Mouse (Mus musculus) urinary bladder, postnatal 14 days (tissue): Measurements from ENCODE around the gene Tmcc2.

ENCODE experiments used
- DNase-seq: peaks from one replicate; pipeline ENCODE4 v3.0.0; 2021; ENCODE audit warnings: low spot score

Gene Tmcc2

DNA sequence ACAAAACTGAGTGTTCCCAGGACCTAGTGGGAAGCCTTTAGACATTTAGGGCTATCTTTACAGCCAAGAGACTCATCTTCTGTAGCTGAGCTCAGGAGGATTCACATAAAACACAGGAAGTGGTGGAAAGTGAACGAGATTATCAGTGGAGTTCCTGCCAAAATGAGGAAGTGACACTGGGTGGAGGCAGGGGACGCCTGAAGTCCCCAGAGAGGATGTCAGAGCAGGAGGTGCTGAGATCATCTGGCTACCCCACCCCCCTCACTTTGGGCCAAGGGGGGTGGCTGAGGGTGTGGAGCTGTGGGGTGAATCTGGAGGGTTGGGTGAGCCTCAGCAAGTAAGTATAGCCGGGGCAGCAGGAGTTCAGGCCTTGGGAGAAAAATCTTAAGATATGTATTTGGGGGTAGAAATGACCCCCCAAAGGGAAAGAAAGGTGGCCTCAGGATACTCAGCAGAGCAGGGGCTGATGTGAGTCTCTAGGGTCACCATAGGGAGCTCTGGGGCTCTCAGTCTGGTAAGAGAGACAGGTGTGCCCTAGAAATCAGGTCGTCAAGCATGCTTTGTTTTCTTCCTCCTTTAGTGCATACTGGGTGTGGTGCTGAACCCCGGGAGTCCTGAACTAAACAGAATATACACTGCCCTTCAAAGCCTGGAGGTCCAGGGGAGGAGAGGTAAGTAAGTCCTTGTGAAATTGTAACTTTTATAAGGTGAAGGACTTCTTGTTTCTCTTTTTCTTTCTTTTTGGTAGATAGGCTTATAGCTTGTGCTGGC, 49.2 kb downstream of the Tmcc2 start:
- DNase-seq = no peak

DNA sequence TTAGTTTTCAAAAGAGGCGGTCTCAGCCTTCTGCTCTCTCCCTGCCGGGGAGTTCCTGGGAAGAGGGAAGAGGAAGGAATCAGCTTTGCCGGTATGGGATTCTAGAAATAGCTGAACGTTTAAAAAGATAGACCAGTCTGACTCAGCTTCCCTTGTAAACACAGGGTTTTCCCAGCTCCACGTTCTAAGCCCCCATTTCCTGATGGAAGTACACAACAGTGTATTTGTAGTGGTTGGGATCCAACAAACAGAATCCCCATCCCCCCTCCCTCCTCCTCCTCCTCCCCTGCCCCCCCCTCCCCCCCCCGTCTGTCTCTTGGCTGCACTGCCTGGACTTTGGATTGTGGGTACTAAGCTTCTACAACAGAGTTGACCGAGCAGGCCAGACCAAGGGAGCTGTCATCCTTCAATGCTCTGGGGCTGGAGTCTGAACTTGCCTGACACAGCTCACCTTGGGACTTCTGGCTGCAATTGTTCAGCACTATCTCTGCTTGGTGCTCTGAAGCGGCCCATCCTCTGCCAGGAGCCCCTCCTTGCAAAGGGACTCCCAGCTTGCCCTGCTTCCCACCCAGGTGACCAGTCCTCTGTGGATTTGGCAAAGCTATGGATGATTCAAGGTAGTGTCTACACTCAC, 52.9 kb downstream of the Tmcc2 start:
- DNase-seq = no peak

DNA sequence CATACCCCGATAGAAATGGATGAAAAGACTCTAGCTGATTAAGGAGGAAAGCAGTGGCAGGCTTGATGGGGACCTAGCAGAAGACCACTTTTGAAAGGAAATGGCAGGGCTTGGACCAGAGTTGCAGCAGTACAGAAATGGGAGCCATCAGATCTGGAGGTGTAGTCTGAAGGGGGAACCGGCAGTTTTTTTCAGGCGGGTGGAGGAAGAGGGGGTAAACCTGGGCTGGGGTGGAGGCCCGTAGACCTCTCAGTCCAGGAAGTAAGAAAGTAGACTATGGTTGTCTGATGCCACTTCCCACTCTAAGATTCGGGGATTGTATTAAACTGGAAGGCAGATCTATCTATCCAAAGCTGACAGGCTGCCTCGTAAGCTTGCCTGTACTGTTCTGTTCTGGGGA, 54.2 kb downstream of the Tmcc2 start:
- no peak for DNase-seq

DNA sequence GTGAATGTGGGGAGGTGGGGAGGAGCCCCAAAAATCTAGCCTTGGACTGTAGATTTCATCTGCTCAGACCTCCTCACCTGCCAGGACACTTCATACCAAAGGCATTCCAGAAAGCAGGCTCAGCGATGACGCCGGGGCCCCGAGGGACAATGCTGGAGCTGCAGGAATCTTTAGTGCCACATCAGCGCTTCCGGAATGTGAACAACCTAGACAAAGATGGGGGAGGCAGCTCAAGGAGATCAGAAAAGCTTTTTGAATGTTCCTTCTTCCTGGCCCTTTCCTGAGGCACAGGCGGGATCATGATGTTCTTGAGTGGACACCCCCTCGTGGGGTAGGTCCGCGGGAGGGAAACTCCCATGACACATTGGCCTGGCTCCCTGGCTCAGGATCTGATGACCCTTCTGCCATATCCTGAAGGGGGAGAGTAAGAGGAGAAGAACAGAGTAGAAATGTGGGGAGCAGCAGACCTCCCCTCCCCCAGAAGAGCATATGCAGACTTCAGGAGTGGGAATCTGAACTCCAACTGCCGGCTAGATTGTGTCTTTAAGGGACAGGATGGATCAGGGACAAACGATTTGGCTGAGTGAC, 55.6 kb downstream of the Tmcc2 start:
- no peak for DNase-seq

DNA sequence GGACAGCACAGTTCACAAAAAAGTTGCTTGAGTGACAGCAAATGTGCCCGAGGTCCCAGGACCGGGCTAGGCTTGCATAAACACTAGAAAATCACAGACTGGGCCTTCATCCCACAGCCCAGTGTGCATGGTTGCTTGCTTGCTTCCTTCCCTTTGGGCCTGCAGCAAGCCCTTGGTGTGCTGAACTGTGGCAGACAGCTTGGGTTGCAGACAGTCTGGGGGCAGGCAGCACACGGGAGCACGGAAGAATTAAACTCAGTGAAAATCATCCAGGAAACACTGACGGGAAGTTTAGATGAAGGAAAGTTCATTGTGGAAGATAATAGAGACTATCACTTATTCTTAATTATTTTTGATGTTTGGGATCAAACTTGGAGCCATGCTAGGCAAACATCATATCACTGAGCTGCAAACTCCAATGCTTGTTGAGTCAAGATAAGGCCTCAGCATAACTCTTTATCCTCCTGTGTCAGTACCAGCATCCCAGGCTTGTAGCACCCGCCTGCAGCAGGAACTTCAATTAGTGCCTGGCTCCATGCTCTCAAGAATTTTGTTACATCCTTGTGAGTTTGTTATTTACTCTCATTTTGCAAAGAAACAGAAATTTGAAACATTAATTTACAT, 56.8 kb downstream of the Tmcc2 start:
- DNase-seq = no peak

DNA sequence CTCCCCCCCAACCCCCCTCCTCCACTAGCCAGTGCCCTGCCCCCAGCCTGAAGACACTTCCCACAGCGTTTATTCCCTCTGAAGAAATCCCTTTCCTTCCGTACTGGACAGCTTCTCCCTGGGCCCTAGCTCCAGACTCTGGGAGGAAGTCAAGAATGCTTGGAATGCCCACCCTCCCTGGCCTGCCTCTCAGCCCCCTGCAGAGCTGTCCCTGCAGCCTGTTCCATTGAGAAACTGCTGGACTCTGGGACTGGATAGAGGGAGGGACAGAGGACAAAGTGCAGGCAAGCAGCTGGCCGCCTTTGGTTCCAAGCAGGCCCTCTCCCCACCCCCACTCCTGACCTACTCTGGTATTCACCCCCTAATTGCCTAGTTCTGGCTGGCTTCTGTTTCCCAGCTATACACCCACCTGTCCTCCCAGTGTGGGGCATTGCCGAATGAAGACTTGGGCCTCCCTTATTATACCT, 57.4 kb downstream of the Tmcc2 start:
- DNase-seq = peak; percentile 50

DNA sequence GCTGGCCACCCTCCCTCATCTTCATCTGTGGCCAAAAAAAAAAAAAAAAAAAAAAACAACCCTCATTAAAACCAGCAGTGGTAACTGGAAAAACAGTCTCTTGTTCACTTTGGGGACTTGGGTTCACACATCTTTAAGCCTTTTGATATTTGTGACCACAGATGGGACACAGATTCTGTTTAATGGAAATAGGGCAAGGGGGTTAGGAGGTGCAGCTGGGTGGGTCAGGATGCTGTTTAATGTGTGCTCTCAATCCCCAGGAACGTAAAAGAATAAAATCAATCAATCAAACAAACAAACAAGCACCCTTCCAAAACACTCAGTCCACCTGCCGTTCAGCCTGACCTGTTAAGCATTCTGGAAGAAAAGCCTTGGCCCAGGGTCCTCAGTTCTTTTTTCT, 57.9 kb downstream of the Tmcc2 start:
- DNase-seq = no peak

DNA sequence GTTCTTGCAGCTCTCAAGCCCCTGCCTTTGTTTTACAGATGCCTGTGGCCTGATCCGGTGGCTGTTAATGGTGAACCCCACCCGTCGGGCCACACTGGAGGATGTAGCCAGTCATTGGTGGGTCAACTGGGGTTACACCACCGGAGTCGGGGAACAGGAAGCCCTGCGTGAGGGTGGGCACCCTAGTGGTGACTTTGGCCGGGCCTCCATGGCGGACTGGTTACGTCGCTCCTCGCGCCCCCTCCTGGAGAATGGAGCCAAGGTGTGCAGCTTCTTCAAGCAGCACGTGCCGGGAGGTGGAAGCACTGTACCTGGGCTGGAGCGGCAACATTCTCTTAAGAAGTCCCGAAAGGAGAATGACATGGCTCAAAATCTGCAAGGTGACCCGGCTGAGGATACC, 59.8 kb downstream of the Tmcc2 start:
- DNase-seq = no peak

DNA sequence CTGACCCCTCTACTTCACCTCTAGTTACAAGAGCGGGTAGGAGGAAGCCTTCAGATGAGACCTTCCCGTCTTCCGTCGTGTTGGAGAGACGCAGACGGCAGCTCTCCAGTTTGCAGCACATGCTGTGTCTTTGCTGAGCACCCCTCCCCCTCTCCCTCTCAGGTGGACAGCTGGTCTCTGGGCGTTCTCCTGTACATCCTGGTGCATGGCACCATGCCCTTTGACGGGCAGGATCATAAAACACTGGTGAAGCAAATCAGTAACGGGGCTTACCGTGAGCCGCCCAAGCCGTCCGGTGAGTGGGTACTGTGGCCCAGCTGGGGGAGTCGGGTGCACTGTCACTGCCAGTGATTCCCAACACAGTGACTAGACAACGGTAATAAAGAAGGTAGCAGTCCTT, 60.7 kb downstream of the Tmcc2 start:
- no peak for DNase-seq

DNA sequence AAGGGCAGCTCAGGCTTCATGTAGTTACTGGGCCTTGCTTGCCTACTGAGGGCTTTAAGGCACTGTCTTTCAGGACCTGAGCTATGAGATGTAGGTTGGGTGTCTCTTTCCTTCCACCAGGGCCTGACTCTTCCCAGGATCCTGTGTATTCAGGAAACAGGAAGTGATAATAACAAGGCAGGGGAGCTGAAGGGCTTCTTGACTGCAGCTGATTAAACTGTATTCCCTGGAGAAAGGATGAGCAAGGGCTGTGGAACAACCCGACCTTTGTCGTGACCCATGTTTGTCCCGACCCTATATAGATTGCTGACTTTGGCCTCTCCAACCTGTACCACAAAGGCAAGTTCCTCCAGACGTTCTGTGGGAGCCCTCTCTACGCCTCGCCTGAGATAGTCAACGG, 61.4 kb downstream of the Tmcc2 start:
- DNase-seq = no peak

DNA sequence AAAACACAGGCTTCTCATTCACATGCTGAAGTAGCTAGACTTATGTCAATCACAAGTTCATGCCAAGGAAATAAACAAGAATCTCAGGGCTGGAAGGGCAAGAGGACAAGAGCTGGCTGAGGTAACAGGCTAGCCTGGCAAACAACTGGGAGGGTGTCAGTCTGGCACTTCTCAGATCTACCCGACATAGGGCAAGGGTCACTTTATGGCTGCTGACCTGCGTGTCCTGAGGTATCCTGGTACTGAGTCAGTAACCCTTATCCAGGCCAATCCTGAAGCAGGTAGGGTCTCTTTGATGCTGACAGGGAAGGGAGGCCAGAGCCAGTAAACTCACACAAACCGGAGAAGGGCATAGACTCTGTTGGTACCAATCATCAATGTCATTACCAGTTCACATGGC, 62.5 kb downstream of the Tmcc2 start:
- DNase-seq = no peak

DNA sequence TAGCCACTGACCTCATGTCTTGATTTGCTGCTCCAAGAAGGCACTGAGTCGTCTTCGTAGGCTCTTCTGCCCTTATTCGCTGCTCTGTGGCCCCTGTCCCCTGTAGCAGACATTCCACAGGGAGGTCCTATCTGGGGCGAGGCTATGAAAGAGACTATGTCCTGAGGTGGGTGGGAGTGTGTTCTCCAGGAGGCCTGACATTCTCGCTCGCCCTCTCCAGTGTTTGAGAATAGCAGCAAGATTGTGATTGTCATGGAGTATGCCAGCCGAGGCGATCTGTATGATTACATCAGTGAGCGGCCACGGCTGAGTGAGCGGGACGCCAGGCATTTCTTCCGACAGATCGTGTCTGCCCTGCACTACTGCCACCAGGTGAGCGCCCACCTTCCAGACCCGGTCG, 63.6 kb downstream of the Tmcc2 start:
- no peak for DNase-seq

DNA sequence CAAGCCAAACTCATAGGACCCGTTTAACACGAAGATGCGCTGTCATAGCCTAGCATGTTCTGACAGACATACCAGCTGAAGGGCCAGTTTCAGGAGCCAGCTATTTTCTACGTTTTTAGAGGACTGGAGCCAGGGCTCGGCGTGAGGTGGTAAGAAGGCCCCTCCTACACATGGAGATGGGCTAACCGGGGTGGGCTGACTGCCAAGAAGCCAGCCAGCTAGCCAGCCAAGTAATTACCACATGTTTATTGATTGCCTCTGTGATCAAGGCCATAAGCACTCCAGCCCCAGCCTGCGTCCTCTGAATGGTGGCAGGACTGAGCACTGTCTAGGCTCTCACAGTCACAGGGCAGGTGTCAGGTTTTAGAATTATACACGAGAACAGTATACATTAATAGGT, 64.3 kb downstream of the Tmcc2 start:
- no peak for DNase-seq

DNA sequence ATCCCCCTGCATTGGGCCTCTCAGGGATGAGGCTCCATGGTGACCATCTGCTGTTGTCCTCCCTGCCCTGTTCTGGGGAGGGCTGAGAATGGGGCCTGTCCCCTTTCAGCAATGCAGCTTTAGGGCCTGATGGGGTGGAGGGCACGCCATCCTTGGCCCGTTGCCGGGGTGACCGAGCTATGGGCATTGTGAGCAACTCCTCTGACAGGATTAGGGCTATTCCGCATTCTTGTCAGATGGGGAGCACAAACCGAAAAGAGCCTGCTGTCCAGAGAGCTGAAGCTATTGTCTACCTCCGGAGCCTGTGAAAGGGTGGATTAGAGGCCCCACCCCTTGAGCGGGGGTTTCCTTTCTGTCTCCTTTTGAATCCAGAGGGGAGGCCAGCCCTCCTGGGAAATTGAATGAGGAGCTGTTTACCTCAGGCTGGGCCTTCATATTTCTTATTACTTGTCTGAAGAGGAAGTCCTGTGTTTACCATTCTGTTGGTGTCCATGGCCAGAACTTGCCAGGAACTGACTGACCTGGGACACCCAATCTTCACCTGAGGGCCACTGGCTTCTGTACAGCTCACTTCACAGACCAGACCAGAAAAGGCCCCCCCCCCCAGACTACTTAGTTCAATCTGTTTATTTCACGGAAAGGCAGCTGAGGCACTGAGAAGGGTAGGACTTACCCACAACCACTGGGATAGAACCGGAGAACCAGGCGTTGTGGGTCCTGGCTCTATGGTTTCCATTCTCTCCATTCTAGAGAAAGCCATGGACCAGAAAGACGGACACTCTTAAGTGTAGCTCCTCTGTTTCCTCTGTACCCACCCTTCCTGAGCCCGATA, 68.2 kb downstream of the Tmcc2 start:
- DNase-seq = no peak

DNA sequence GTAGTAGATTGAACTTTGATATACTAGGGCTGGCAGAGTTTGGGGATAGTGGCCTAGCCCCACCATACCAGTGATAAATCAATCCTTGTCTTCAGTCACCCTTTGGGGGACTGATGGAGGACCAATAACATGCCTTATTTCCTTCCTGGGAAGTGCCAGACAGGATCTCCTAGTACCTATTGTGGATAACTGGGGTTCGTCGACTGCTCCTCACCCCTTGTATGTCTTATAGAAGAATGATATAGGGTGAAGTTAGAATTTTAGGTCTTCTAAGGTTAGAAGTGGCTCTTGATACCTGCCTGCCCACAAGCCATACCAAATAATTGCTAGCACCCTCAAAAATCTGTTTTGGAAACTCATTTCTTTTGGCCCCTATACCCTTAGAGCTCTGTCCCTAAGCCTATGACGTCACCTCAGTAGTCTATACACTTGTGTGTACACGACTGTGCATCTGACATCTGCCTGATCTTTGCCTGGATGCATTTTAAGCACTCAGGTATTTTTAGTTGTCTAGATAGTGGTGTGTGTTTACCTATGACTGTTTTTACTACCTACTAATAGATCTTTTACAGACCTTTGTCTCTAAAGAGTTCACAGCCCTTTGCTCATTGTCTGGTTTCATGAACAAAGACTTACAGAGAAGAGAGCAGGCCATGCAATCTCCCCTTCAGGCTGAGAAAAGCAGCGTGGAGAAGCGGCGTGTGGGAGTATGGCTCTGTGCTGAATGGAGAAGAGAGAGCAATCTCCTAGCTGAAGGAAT, 69.1 kb downstream of the Tmcc2 start:
- DNase-seq = no peak

DNA sequence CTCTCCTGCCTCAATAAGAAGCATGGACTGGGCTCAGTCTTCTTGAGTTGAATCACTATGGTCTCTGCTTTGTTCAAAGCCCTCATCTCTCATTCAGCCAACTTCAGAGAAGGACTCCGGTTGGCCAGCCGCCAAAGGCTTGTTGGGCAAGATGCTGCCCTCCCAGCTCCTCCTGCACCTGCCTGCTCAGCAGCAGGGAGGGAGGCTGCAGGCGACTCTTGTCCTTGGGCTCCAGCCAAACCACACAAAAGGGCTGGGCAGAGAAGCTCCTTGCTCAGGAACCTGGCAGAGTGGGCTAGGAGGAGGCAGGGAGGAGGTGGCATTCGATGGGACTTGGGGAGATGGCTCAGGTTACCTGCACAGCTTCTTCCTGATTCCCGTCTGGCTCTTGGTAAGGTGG, 71.8 kb downstream of the Tmcc2 start:
- DNase-seq = peak; percentile 95

DNA sequence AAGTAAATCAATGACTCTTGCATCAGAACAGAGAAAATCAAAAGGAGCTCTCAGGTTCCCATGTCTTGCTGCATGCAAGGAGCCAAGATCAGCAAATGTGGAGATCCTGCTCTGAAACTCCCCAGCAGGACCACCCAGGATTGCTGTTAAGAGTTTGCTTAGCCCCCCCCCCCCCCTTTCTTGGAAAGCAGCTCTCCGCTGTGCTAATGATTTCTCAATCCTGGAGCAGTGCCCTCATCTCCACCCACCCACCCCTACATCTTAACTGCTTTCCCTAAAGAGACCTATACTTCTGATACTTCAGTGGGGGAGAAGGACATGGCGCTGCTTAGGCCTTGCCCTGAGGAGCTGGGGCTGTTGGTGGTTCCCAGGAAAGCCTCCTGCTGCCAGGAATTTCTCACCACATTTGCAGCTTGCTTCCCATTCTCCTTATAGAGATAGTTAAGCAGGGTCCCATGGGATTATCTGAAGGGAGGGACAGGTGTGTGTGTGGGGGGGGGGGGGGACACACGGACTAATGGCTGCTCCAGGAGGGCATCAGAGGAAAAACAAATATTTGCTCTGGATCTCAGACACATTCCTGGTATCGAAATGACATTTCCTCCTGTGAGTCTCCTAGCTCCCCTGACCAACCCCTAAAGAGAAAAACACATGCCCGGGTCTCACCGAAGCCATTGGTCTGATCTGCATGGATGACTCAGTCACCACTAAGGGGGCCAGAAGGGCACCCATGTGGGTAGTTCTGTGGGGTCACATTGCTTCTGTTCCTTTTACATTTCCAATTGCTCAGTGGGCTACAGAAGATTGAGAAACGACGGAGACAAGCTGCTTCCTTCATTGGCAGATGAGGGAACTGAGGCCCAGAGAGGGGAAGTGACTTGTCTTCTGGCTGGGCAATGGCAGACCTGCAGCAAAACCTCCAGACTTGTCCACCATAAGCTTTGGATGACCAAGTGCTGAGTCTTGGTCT, 72.9 kb downstream of the Tmcc2 start:
- no peak for DNase-seq

DNA sequence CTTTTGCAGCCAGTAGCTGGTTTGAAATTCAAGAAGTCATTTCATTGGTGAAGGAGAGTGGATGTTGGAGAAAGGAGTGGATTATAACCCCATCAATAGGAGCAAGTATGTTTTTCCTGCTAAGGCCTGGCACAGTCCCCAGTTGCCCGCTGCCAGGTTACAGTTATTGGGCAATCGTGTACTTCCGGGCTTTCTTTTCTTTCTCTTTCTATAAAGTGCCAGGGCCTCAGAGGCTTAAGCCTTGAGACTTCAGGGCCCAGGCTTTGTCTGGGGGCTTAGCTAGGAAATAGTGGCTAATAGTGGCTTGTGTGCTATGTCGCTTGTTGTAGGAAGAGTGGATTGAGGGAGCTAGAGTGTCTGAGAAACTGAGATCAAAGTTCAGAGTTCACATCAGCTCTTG, 73.7 kb downstream of the Tmcc2 start:
- peak; percentile 67 for DNase-seq

DNA sequence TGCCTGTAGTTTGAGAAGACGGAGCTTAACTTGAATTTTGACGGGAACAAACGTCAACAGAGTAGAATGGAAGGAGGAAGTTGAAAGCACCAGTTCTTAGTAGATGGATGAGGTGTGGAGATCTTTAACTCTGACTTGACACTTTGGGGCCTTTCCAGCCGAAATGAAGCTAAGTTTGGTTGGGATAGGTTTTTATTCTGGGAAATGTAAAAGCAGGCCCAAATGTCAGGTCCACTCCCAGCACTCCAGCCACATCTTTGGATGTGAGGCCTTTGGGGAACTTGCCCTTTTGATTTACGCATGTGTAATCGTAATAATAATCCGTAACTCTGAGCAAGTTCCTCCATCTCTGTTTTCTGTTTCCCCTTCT, 74.5 kb downstream of the Tmcc2 start:
- DNase-seq = no peak
